Mouse (Mus musculus): Measurements from ENCODE around the gene Gm4175.
"Not testable (repeated sequence)": the region's sequence is repeated elsewhere in the genome, so short reads cannot be mapped to it uniquely, and the experiment has no call there.

The Gm4175 gene

GRCm38 (mm10) chr7:21761375-21761774 lies at the start of gene Gm4175:
Gm4175 (minus strand) TSS chr7:21761475.
- in situ Hi-C loops (cut with MboI, MseI): loop anchor here (25.0 kb wide), 1 partner anchor 974 kb away; the partner anchor contains the start of gene Vmn1r113

- in situ Hi-C loops (cut with MboI, MseI): not testable (repeated sequence)
Observed at GRCm38 (mm10) chr7:21796628-21797027, 35.4 kb upstream of the Gm4175 start, which contains the start of gene Gm4177. Gm4177 (minus strand) TSS chr7:21796728.
